Mouse (Mus musculus): Measurements from ENCODE around the gene Tnip1. TPM values are rescaled to one million over a fixed set of nuclear protein-coding genes. Genes with fewer than 3 reads are reported as not detected.
"Not testable (repeated sequence)": the region's sequence is repeated elsewhere in the genome, so short reads cannot be mapped to it uniquely, and the experiment has no call there.

Tnip1 gene
- polyA plus RNA-seq, 1 experiment from 2014 or later: 13.6 TPM

- no peak for ATAC-seq (ENCODE audit: low FRiP score, low read depth)
- Histone ChIP-seq H3K27me3 (peaks cover 7% of the 10 kb centered on the region; the same call in 1 of the 2 replicates), H3K27ac (replicated peaks) (no peak overlapping the region), H3K4me1 (peaks cover 12% of the 10 kb centered on the region; the same call in 1 of the 2 replicates), H3K4me3 (no peak overlapping the region), H3K36me3 (0 out of 2 replicates have a peak, but pooled peaks cover 9% of the 10 kb centered on the region), H3K9ac (replicated peaks) (no peak overlapping the region), H3K4me2 (replicated peaks) (no peak overlapping the region), H3K9me3 (no peaks in the 10 kb centered on the region)
- 86% methylated on average over 3 of the region's 3 CpGs for WGBS
Observed at GRCm38 (mm10) chr11:54905086-54905485, 57.6 kb downstream of the Tnip1 start.

- WGBS: 75% methylated on average over 4 of the region's 4 CpGs
- 0 out of 2 replicates have a peak, but pooled peaks cover 2% of the 10 kb centered on the region for H3K36me3 ChIP-seq
- peak overlapping the region; percentile 76; the same call in 1 of the 2 replicates for H3K4me2 ChIP-seq (replicated peaks)
- peaks cover 7% of the 10 kb centered on the region; the same call in 1 of the 2 replicates for H3K27me3 ChIP-seq
- H3K4me3 ChIP-seq: no peak overlapping the region
- H3K27ac ChIP-seq (replicated peaks): no peak overlapping the region
- H3K9me3 ChIP-seq: no peaks in the 10 kb centered on the region
- no peak overlapping the region for H3K9ac ChIP-seq (replicated peaks)
- H3K4me1 ChIP-seq: peaks cover 12% of the 10 kb centered on the region; the same call in 1 of the 2 replicates
- ATAC-seq (ENCODE audit: low FRiP score, low read depth): no peak
Observed at GRCm38 (mm10) chr11:54903940-54904706, 58.6 kb downstream of the Tnip1 start.

DNA sequence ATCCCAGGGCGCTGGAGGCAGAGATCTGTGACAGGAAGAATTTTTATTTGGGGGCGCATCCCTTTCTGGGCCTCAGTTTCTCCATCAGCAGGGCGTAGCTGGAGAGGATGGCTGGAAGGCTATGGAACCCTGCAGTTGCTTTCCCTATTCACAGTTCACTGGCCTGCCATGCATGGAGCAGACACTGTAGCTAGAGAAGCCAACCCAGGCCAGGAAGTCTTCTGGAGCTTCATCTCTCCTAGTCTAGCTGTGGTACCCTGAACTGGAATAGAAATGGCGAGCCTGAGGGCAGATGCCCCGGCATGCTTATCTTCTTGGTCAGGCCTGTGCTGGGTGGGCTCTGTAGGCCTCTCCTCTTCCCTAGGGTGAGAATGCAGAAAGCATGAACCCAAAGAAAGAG lies 59.4 kb downstream of the Tnip1 start:
- Histone ChIP-seq H3K4me3 (peak overlapping the region; percentile 48), H3K9ac (replicated peaks) (peak overlapping the region; percentile 52; the same call in 1 of the 2 replicates), H3K27ac (replicated peaks) (no peak overlapping the region), H3K9me3 (no peaks in the 10 kb centered on the region), H3K27me3 (peaks cover 7% of the 10 kb centered on the region; the same call in 1 of the 2 replicates), H3K36me3 (no peaks in the 10 kb centered on the region), H3K4me1 (peaks cover 12% of the 10 kb centered on the region; the same call in 1 of the 2 replicates), H3K4me2 (replicated peaks) (peak overlapping the region; percentile 76)
- WGBS: 75% methylated on average over 5 of the region's 5 CpGs
- no peak for ATAC-seq (ENCODE audit: low FRiP score, low read depth)

DNA sequence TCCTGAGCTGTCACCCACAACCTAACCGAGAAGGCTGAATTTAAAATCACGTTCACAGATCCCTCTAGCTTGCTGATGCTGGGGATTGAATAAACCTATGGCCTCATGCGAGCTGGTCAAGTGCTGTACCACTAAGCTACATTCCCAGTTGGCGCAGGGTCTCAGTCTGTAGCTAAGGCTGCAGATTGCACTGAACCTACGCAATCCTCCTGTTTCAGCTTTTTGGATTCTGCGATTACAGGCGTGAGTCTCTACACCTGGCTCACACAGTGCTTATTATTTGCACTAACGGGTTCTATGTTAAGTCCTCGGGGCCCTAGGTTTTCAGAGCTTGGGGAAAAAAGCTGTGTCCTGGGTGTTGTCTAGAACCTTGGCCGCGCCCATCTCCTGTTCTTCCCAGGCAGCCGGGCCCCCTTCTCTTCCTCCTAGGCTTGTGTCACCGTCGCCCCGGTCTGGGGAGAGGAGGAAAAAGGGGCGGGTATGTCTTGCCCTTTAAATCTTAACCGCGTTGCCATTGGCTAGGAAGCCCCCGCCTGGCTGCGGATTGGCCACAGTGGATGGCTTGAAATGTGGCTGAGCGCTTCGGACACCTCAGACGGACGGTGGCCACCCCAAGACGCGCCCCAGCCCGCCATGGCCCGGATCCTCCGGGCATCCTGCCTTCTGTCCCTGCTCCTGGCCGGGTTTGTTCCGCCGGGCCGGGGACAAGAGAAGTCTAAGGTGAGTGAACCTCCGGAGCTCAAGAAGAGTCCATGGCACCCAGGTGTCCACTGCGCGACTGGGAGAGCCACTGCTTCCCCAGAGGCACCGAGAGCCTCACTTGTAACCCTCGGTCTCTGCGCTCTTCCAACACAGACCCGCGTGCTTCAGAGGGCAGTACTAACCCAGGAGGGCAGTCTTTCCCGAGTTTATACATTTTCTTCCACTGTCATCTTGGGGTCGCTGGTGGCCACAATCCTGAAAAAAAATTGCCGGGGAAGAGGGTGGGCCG lies 60.1 kb downstream of the Tnip1 start, which contains the start of gene Gpx3:
Gene Gpx3 (plus strand): TSS at position 121 of the 991 bp plus-strand sequence.
- H3K27me3 ChIP-seq: peaks cover 7% of the 10 kb centered on the region; the same call in 1 of the 2 replicates
- H3K4me3 ChIP-seq: peak within 1 kb of the TSS; percentile 48
- ATAC-seq (ENCODE audit: low FRiP score, low read depth): peak; percentile 88
- no peaks in the 10 kb centered on the region for H3K36me3 ChIP-seq
- H3K9ac ChIP-seq (replicated peaks): peak within 1 kb of the TSS; percentile 52
- 16% methylated on average over 45 of the region's 45 CpGs for WGBS
- no peak within 1 kb of the TSS for H3K27ac ChIP-seq (replicated peaks)
- H3K4me2 ChIP-seq (replicated peaks): peak within 1 kb of the TSS; percentile 76
- H3K4me1 ChIP-seq: peaks cover 12% of the 10 kb centered on the region; the same call in 1 of the 2 replicates
- no peaks in the 10 kb centered on the region for H3K9me3 ChIP-seq

DNA sequence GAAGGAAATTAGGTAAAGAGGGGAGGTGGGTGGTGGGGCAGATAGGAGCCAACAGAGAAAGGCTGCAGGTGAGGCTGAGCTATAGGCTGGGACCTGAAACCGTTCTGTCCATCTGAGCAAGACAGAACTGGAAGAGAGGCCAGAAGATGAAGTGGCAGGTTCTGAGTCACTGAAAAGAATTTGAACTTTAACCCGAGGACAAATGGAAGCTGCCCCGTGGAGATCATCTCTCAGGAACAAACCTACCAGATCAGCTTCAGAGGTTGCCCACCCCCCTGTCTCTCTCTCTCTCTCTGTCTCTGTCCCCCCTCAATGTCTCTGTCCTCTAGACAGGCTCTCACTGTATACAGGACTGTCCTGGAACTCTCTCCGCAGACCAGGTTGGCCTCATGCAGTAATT lies 63.1 kb downstream of the Tnip1 start:
- no peak overlapping the region for H3K4me2 ChIP-seq (replicated peaks)
- no peak overlapping the region for H3K9ac ChIP-seq (replicated peaks)
- no peak for ATAC-seq (ENCODE audit: low FRiP score, low read depth)
- H3K36me3 ChIP-seq: no peaks in the 10 kb centered on the region
- no peak overlapping the region for H3K4me3 ChIP-seq
- no peak overlapping the region for H3K27ac ChIP-seq (replicated peaks)
- H3K4me1 ChIP-seq: peaks cover 12% of the 10 kb centered on the region; the same call in 1 of the 2 replicates
- H3K9me3 ChIP-seq: no peaks in the 10 kb centered on the region
- 82% methylated on average over 4 of the region's 4 CpGs for WGBS
- peaks cover 7% of the 10 kb centered on the region; the same call in 1 of the 2 replicates for H3K27me3 ChIP-seq

DNA sequence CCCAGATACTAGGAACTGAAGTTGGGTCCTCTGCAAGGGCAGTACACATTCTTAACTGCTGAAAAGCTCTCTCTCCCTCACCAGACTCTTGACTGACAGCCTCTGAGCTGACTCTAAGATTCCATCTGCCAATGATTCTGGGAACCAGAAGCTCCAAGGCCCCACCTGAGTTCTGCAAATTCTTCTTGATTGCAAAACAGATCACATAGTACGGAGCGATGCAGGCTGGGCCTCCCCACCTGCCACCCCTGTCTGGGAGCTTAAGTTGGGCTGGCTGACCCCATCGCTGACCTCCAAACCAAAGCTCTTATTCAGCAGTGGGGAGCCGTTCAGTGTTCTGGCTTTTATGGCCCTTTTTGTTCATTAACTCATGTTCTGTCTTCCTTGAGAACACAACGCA lies 65.2 kb downstream of the Tnip1 start:
- Histone ChIP-seq H3K27me3 (no peaks in the 10 kb centered on the region), H3K36me3 (no peaks in the 10 kb centered on the region), H3K9ac (replicated peaks) (no peak overlapping the region), H3K4me2 (replicated peaks) (no peak overlapping the region), H3K27ac (replicated peaks) (no peak overlapping the region), H3K4me3 (no peak overlapping the region), H3K9me3 (no peaks in the 10 kb centered on the region), H3K4me1 (peaks cover 3% of the 10 kb centered on the region; the same call in 1 of the 2 replicates)
- ATAC-seq (ENCODE audit: low FRiP score, low read depth): no peak
- 48% methylated on average over 5 of the region's 5 CpGs for WGBS

GRCm38 (mm10) chr11:54896646-54897045 lies 66.1 kb downstream of the Tnip1 start:
- H3K4me2 ChIP-seq (replicated peaks); H3K27ac ChIP-seq (replicated peaks); H3K36me3 ChIP-seq; H3K27me3 ChIP-seq; ATAC-seq (ENCODE audit: low FRiP score, low read depth); H3K4me1 ChIP-seq; H3K9me3 ChIP-seq; H3K9ac ChIP-seq (replicated peaks); H3K4me3 ChIP-seq: not testable (repeated sequence)
- WGBS: 89% methylated on average over 3 of the region's 3 CpGs

- WGBS: 71% methylated on average over 9 of the region's 9 CpGs
- Histone ChIP-seq H3K36me3 (no peaks in the 10 kb centered on the region), H3K4me3 (no peak overlapping the region), H3K27me3 (no peaks in the 10 kb centered on the region), H3K4me2 (replicated peaks) (no peak overlapping the region), H3K9me3 (no peaks in the 10 kb centered on the region), H3K4me1 (no peaks in the 10 kb centered on the region), H3K27ac (replicated peaks) (no peak overlapping the region), H3K9ac (replicated peaks) (no peak overlapping the region)
- ATAC-seq (ENCODE audit: low FRiP score, low read depth): no peak
Observed at GRCm38 (mm10) chr11:54894589-54894988, 68.1 kb downstream of the Tnip1 start.

DNA sequence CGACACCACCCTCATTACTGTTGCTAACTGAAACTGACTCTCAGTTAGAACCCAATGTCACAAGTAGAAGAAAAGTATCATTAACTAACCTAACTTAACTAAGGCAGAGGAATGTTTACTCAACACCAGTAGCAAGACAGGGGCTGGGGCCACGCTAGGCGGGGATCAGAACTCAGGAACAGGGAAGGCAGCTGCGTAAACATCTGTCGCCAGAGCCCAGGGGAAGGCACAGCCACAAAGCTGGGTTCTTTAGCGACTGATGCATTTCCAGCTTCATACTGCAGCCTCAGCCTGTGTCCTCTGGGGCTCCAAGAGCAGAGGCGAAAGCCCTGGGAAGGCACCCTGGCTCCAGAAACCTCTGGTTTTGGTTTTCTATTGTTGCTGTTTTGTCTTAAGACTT lies 70.6 kb downstream of the Tnip1 start:
- H3K27ac ChIP-seq (replicated peaks): no peak overlapping the region
- no peak overlapping the region for H3K4me3 ChIP-seq
- H3K27me3 ChIP-seq: no peaks in the 10 kb centered on the region
- ATAC-seq (ENCODE audit: low FRiP score, low read depth): no peak
- H3K4me1 ChIP-seq: no peaks in the 10 kb centered on the region
- no peaks in the 10 kb centered on the region for H3K36me3 ChIP-seq
- 60% methylated on average over 7 of the region's 7 CpGs for WGBS
- no peak overlapping the region for H3K9ac ChIP-seq (replicated peaks)
- no peaks in the 10 kb centered on the region for H3K9me3 ChIP-seq
- no peak overlapping the region for H3K4me2 ChIP-seq (replicated peaks)

GRCm38 (mm10) chr11:54891341-54891740 lies 71.4 kb downstream of the Tnip1 start:
- Histone ChIP-seq H3K27me3 (no peaks in the 10 kb centered on the region), H3K4me3 (no peak overlapping the region), H3K4me1 (no peaks in the 10 kb centered on the region), H3K9ac (replicated peaks) (no peak overlapping the region), H3K36me3 (no peaks in the 10 kb centered on the region), H3K9me3 (no peaks in the 10 kb centered on the region), H3K4me2 (replicated peaks) (no peak overlapping the region), H3K27ac (replicated peaks) (no peak overlapping the region)
- ATAC-seq (ENCODE audit: low FRiP score, low read depth): no peak
- 82% methylated on average over 5 of the region's 5 CpGs for WGBS

DNA sequence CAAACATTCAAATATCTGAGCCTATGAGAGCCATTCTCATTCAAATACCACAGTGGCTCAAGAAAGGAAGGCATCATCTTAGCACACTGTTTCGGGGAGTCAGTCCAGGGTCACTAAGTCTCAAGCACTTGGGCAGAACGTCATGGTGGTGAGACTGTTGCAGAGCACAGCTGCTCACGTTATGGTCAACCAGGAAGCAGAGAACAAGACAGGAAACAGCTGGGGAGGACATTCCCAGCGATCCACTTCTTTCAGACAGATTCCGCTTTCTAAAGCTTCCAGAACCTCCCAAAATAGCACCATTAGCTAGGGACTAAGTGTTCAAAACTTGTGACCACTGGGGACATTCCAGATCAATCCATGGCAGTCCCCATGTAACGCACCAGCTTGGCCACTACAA lies 74.8 kb downstream of the Tnip1 start:
- Histone ChIP-seq H3K36me3 (no peaks in the 10 kb centered on the region), H3K27ac (replicated peaks) (no peak overlapping the region), H3K4me3 (no peak overlapping the region), H3K27me3 (no peaks in the 10 kb centered on the region), H3K4me2 (replicated peaks) (no peak overlapping the region), H3K4me1 (no peaks in the 10 kb centered on the region), H3K9me3 (no peaks in the 10 kb centered on the region), H3K9ac (replicated peaks) (no peak overlapping the region)
- WGBS: 81% methylated on average over 6 of the region's 6 CpGs
- ATAC-seq (ENCODE audit: low FRiP score, low read depth): no peak

Data from midbrain, embryonic 12.5 days (tissue).